Mouse (Mus musculus): ENCODE measurements around the gene Patj. TPM values are rescaled to one million over a fixed set of nuclear protein-coding genes. Genes with fewer than 3 reads are reported as not detected.

The Patj gene
- polyA plus RNA-seq (2015; fragmentation: Nextera tagmentation; extraction: Ambion mirVana) = 22.5 and 25.3 TPM in 2 replicates

- H3K9me3 ChIP-seq (ENCODE audit: control insufficient read depth, low read length) = no peaks in the 10 kb centered on the region
- WGBS = 1% methylated on average over 57 of the region's 73 CpGs
- H3K4me2 ChIP-seq (ENCODE audit: low read depth, low read length) = peak within 1 kb of the TSS; percentile 90
- peak within 1 kb of the TSS; percentile 89 for H3K27ac ChIP-seq (ENCODE audit: low read length)
- H3K27me3 ChIP-seq (replicated peaks; ENCODE audit: control insufficient read depth, insufficient read depth, low read length) = no peaks in the 10 kb centered on the region
- peaks cover 3% of the 10 kb centered on the region for H3K4me1 ChIP-seq (ENCODE audit: control insufficient read depth, insufficient read depth, low read length)
- peak; percentile 94 for ATAC-seq
- no peaks in the 10 kb centered on the region for H3K36me3 ChIP-seq (ENCODE audit: control insufficient read depth, insufficient read depth, low read length)
- peak within 1 kb of the TSS; percentile 91 for H3K9ac ChIP-seq (ENCODE audit: low read depth, low read length)
- H3K4me3 ChIP-seq (ENCODE audit: low read length) = peak within 1 kb of the TSS; percentile 77
Observed at GRCm38 (mm10) chr4:98395690-98396437, at the start of gene Patj. Gene Patj (plus strand): TSS chr4:98395785.

DNA sequence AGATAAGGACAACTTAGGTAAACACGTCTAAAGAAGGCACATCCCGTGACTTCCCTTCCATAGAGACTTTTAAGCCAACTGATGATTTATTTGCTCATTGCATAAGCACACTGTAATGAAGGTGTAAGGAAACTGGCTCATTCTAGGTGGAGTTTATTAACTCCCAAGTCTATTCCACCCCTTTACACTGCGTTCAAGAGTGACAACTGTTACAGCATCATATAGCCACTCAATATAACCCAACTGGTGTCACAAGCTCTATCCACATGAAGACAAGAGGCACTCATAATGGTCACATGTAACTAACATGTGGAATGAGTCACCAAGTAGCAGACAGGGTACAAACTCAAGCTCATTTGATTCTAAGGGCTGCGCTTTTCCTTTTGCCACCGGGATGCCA lies 47.0 kb upstream of the Patj start:
- H3K9ac ChIP-seq (ENCODE audit: low read depth, low read length) = no peak overlapping the region
- ATAC-seq = peak; percentile 94
- H3K4me1 ChIP-seq (ENCODE audit: control insufficient read depth, insufficient read depth, low read length) = no peaks in the 10 kb centered on the region
- H3K4me3 ChIP-seq (ENCODE audit: low read length) = no peak overlapping the region
- H3K4me2 ChIP-seq (ENCODE audit: low read depth, low read length) = no peak overlapping the region
- no peak overlapping the region for H3K27ac ChIP-seq (ENCODE audit: low read length)
- WGBS = 57% methylated on average over 5 of the region's 5 CpGs
- no peaks in the 10 kb centered on the region for H3K9me3 ChIP-seq (ENCODE audit: control insufficient read depth, low read length)
- H3K36me3 ChIP-seq (ENCODE audit: control insufficient read depth, insufficient read depth, low read length) = no peaks in the 10 kb centered on the region
- H3K27me3 ChIP-seq (replicated peaks; ENCODE audit: control insufficient read depth, insufficient read depth, low read length) = 0 out of 2 replicates have a peak, but pooled peaks cover 3% of the 10 kb centered on the region

DNA sequence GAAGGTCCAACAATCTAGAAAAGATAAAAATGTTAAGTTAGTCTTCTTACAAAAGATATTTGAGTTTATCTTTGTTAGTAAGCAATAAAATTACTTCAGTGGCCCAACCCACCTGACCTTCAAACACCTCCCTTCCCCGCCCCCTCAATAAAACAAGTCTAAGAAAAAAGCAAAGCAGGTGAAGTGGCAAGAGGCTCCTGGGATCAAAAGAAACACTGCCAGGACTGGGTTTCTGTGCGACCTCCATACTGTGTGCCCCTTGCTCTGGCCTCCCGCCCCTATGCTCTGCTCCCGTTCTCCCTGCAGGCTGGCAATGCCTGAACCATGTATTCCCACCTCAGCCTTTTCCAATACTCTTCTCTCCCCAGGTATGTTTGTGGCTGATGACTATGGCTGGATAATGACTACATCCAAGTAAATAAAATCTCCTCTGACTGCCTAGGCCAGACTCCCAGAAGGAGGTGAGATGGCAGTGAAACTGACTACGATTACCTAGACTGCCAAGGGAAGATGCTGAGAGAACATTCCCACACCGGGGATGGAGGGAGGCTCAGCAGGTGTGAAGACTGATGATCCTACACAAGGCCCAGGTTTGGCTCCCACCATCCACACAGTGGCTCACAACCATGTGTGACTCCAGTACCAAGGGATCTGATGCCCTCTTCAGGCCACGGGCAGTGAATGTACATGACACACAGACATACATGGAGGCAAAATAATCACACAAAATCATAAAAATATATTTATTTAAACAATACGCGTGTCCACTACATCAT lies 37.4 kb upstream of the Patj start:
- H3K4me2 ChIP-seq (ENCODE audit: low read depth, low read length) = peak overlapping the region; percentile 5; the same call in 1 of the 2 replicates
- no peak overlapping the region for H3K9ac ChIP-seq (ENCODE audit: low read depth, low read length)
- H3K4me1 ChIP-seq (ENCODE audit: control insufficient read depth, insufficient read depth, low read length) = no peaks in the 10 kb centered on the region; the same call in 1 of the 2 replicates
- peak overlapping the region; percentile 48; the same call in 1 of the 2 replicates for H3K27ac ChIP-seq (ENCODE audit: low read length)
- 77% methylated on average over 9 of the region's 9 CpGs for WGBS
- H3K27me3 ChIP-seq (replicated peaks; ENCODE audit: control insufficient read depth, insufficient read depth, low read length) = no peaks in the 10 kb centered on the region
- H3K9me3 ChIP-seq (ENCODE audit: control insufficient read depth, low read length) = no peaks in the 10 kb centered on the region
- 0 out of 2 replicates have a peak, but pooled peaks cover 2% of the 10 kb centered on the region for H3K36me3 ChIP-seq (ENCODE audit: control insufficient read depth, insufficient read depth, low read length)
- ATAC-seq = peak; percentile 84
- no peak overlapping the region for H3K4me3 ChIP-seq (ENCODE audit: low read length)

- peaks cover 2% of the 10 kb centered on the region; the same call in 1 of the 2 replicates for H3K4me1 ChIP-seq (ENCODE audit: control insufficient read depth, insufficient read depth, low read length)
- 55% methylated on average over 4 of the region's 4 CpGs for WGBS
- no peaks in the 10 kb centered on the region for H3K27me3 ChIP-seq (replicated peaks; ENCODE audit: control insufficient read depth, insufficient read depth, low read length)
- no peak overlapping the region for H3K27ac ChIP-seq (ENCODE audit: low read length)
- no peaks in the 10 kb centered on the region for H3K36me3 ChIP-seq (ENCODE audit: control insufficient read depth, insufficient read depth, low read length)
- no peak overlapping the region for H3K4me3 ChIP-seq (ENCODE audit: low read length)
- peak; percentile 74 for ATAC-seq
- no peaks in the 10 kb centered on the region for H3K9me3 ChIP-seq (ENCODE audit: control insufficient read depth, low read length)
- H3K9ac ChIP-seq (ENCODE audit: low read depth, low read length) = no peak overlapping the region
- no peak overlapping the region for H3K4me2 ChIP-seq (ENCODE audit: low read depth, low read length)
Observed at GRCm38 (mm10) chr4:98375401-98375800, 20.2 kb upstream of the Patj start.

GRCm38 (mm10) chr4:98376943-98377342 lies 18.6 kb upstream of the Patj start:
- H3K27me3 ChIP-seq (replicated peaks; ENCODE audit: control insufficient read depth, insufficient read depth, low read length) = no peaks in the 10 kb centered on the region
- H3K4me3 ChIP-seq (ENCODE audit: low read length) = no peak overlapping the region
- H3K27ac ChIP-seq (ENCODE audit: low read length) = no peak overlapping the region
- WGBS = 96% methylated on average over 2 of the region's 2 CpGs
- no peaks in the 10 kb centered on the region for H3K9me3 ChIP-seq (ENCODE audit: control insufficient read depth, low read length)
- no peak overlapping the region for H3K9ac ChIP-seq (ENCODE audit: low read depth, low read length)
- no peak overlapping the region for H3K4me2 ChIP-seq (ENCODE audit: low read depth, low read length)
- no peak for ATAC-seq
- no peaks in the 10 kb centered on the region for H3K36me3 ChIP-seq (ENCODE audit: control insufficient read depth, insufficient read depth, low read length)
- H3K4me1 ChIP-seq (ENCODE audit: control insufficient read depth, insufficient read depth, low read length) = peaks cover 2% of the 10 kb centered on the region; the same call in 1 of the 2 replicates

- H3K27me3 ChIP-seq (replicated peaks; ENCODE audit: control insufficient read depth, insufficient read depth, low read length) = no peaks in the 10 kb centered on the region
- peak within 1 kb of the TSS; percentile 90 for H3K4me3 ChIP-seq (ENCODE audit: low read length)
- H3K27ac ChIP-seq (ENCODE audit: low read length) = peak within 1 kb of the TSS; percentile 59
- peak within 1 kb of the TSS; percentile 55 for H3K4me2 ChIP-seq (ENCODE audit: low read depth, low read length)
- H3K9me3 ChIP-seq (ENCODE audit: control insufficient read depth, low read length) = no peaks in the 10 kb centered on the region
- peak; percentile 98 for ATAC-seq
- peaks cover 5% of the 10 kb centered on the region; the same call in 1 of the 2 replicates for H3K4me1 ChIP-seq (ENCODE audit: control insufficient read depth, insufficient read depth, low read length)
- WGBS = under 1% methylated on average over 46 of the region's 46 CpGs
- peak within 1 kb of the TSS; percentile 98 for H3K9ac ChIP-seq (ENCODE audit: low read depth, low read length)
- H3K36me3 ChIP-seq (ENCODE audit: control insufficient read depth, insufficient read depth, low read length) = no peaks in the 10 kb centered on the region
Observed at GRCm38 (mm10) chr4:98382716-98383424, 12.7 kb upstream of the Patj start, which contains the start of gene Tm2d1. Gene Tm2d1 (minus strand): TSS chr4:98383306.

DNA sequence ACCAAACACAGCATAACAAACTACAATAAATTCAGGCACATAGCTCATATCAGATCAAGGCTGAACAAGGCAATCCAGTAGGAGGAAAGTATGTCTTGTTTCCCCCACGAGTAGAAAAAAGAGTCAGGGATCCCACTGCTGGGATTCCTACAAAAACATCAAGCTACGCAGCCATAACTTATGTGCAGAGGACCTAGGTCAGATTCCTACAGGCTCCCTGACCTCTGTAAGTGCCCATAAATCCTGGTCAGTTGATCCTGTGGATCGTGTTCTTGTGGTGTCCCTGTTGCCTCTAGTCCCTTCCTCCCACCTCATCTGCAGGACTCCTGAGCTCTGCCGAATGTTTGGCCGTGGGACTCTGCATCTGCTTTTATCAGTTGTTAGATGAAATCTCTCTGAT lies 10.5 kb upstream of the Patj start:
- Histone ChIP-seq H3K4me2 (ENCODE audit: low read depth, low read length) (no peak overlapping the region), H3K4me3 (ENCODE audit: low read length) (no peak overlapping the region), H3K9me3 (ENCODE audit: control insufficient read depth, low read length) (no peaks in the 10 kb centered on the region), H3K27me3 (replicated peaks; ENCODE audit: control insufficient read depth, insufficient read depth, low read length) (no peaks in the 10 kb centered on the region), H3K4me1 (ENCODE audit: control insufficient read depth, insufficient read depth, low read length) (0 out of 2 replicates have a peak, but pooled peaks cover 3% of the 10 kb centered on the region), H3K27ac (ENCODE audit: low read length) (no peak overlapping the region), H3K9ac (ENCODE audit: low read depth, low read length) (no peak overlapping the region), H3K36me3 (ENCODE audit: control insufficient read depth, insufficient read depth, low read length) (no peaks in the 10 kb centered on the region)
- WGBS = 40% methylated on average over 5 of the region's 5 CpGs
- no peak for ATAC-seq

DNA sequence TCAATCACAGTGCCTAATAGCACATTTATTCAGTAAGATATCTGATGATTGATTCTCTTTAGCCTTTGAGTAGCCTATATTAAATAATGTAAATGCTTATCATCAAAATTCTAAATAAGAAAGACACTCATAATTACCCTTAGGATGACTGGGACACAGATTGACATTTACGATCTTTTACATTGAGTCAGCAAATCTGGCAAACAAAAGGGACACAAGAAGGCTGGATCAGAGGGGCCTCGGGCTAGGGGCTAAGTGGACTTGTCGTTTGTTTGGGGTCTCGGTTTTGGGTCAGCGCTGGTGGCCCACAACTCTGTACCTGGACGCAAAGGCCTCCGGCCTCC lies 267 bp upstream of the Patj start:
- peak overlapping the region; percentile 89 for H3K27ac ChIP-seq (ENCODE audit: low read length)
- H3K4me1 ChIP-seq (ENCODE audit: control insufficient read depth, insufficient read depth, low read length) = no peaks in the 10 kb centered on the region
- H3K9me3 ChIP-seq (ENCODE audit: control insufficient read depth, low read length) = no peaks in the 10 kb centered on the region
- H3K27me3 ChIP-seq (replicated peaks; ENCODE audit: control insufficient read depth, insufficient read depth, low read length) = no peaks in the 10 kb centered on the region
- H3K9ac ChIP-seq (ENCODE audit: low read depth, low read length) = peak overlapping the region; percentile 91
- peak overlapping the region; percentile 90 for H3K4me2 ChIP-seq (ENCODE audit: low read depth, low read length)
- 5% methylated on average over 7 of the region's 7 CpGs for WGBS
- peak overlapping the region; percentile 77 for H3K4me3 ChIP-seq (ENCODE audit: low read length)
- ATAC-seq = no peak
- H3K36me3 ChIP-seq (ENCODE audit: control insufficient read depth, insufficient read depth, low read length) = no peaks in the 10 kb centered on the region
